In genomic region chr16:91352084-91352562, GRCm38 (mm10) we compare ENCODE assay signal across 8 mouse cellular contexts. TPM values are rescaled to one million over a fixed set of nuclear protein-coding genes. Genes with fewer than 3 reads are reported as not detected.
A peak's percentile ranks its signal among the peaks of the same experiment; 100 is the strongest.
DNase-seq lines count a peak whose midpoint lies in the region; ATAC-seq and TF ChIP-seq lines count a peak whose summit lies in the region.

No protein-coding gene starts in this region.

- peak; percentile 85 for TF ChIP-seq CTCF in cerebellum, adult 2 months (IDR thresholded peaks at IDR 0.05; ENCODE audit: borderline replicate concordance, insufficient read depth, low read depth, low read length)
- peak; percentile 96 for TF ChIP-seq CTCF in midbrain, postnatal 0 days (IDR thresholded peaks at IDR 0.05)

- peaks cover 23% of the 10 kb centered on the region for H3K27me3 ChIP-seq in kidney, embryonic 14.5 days (ENCODE audit: control insufficient read depth, insufficient read depth, low read length)
- no peaks in the 10 kb centered on the region for H3K27me3 ChIP-seq in cerebellum, adult 2 months (ENCODE audit: control insufficient read depth, insufficient read depth, low read length)
- no peaks in the 10 kb centered on the region for H3K27me3 ChIP-seq in limb, embryonic 11.5 days (ENCODE audit: control insufficient read depth, insufficient read depth, low read length)
- peaks cover 12% of the 10 kb centered on the region for H3K27me3 ChIP-seq in midbrain, postnatal 0 days (ENCODE audit: insufficient read depth, low read length)
- H3K27me3 ChIP-seq in splenic B cell, adult 2 months (ENCODE audit: control insufficient read depth, insufficient read depth, low read length, poor library complexity, severe bottlenecking) = no peaks in the 10 kb centered on the region

- H3K4me3 ChIP-seq in kidney, embryonic 14.5 days (ENCODE audit: low read length) = no peak overlapping the region
- no peak overlapping the region for H3K4me3 ChIP-seq in cerebellum, adult 2 months (replicated peaks; ENCODE audit: insufficient read depth, low read depth, low read length)
- H3K4me3 ChIP-seq in limb, embryonic 11.5 days (ENCODE audit: low read depth, low read length) = no peak overlapping the region
- no peak overlapping the region for H3K4me3 ChIP-seq in midbrain, postnatal 0 days (ENCODE audit: low read depth, low read length)

- WGBS in kidney, embryonic 14.5 days = 7% methylated on average over 7 of the region's 7 CpGs
- WGBS in cerebellum, adult 2 months = 1% methylated on average over 7 of the region's 7 CpGs
- 13% methylated on average over 7 of the region's 7 CpGs for WGBS in limb, embryonic 11.5 days
- WGBS in midbrain, postnatal 0 days = 2% methylated on average over 7 of the region's 7 CpGs

- H3K9me3 ChIP-seq in kidney, embryonic 14.5 days (ENCODE audit: control insufficient read depth, low read length) = no peaks in the 10 kb centered on the region
- H3K9me3 ChIP-seq in limb, embryonic 11.5 days (ENCODE audit: control insufficient read depth, low read length) = no peaks in the 10 kb centered on the region
- no peaks in the 10 kb centered on the region for H3K9me3 ChIP-seq in midbrain, postnatal 0 days (ENCODE audit: low read length)

- no peaks in the 10 kb centered on the region for H3K4me1 ChIP-seq in kidney, embryonic 14.5 days (ENCODE audit: control insufficient read depth, insufficient read depth, low read length)
- no peaks in the 10 kb centered on the region for H3K4me1 ChIP-seq in cerebellum, adult 2 months (ENCODE audit: control insufficient read depth, insufficient read depth, low read length)
- no peaks in the 10 kb centered on the region for H3K4me1 ChIP-seq in limb, embryonic 11.5 days (ENCODE audit: control insufficient read depth, insufficient read depth, low read length)
- no peaks in the 10 kb centered on the region for H3K4me1 ChIP-seq in midbrain, postnatal 0 days (ENCODE audit: insufficient read depth, low read length)

- TF ChIP-seq POLR2A in cerebellum, adult 2 months (IDR thresholded peaks at IDR 0.05; ENCODE audit: borderline replicate concordance, insufficient read depth, low read length) = no peak

- no peaks in the 10 kb centered on the region for H3K36me3 ChIP-seq in kidney, embryonic 14.5 days (ENCODE audit: control insufficient read depth, insufficient read depth, low read length)
- H3K36me3 ChIP-seq in limb, embryonic 11.5 days (ENCODE audit: control insufficient read depth, insufficient read depth, low read length) = no peaks in the 10 kb centered on the region
- no peaks in the 10 kb centered on the region for H3K36me3 ChIP-seq in midbrain, postnatal 0 days (ENCODE audit: insufficient read depth, low read length)
- H3K36me3 ChIP-seq in splenic B cell, adult 2 months (ENCODE audit: control insufficient read depth, insufficient read depth, low read length, poor library complexity, severe bottlenecking) = no peaks in the 10 kb centered on the region

- no peak overlapping the region for H3K27ac ChIP-seq in kidney, embryonic 14.5 days (ENCODE audit: low read depth, low read length)
- no peak overlapping the region for H3K27ac ChIP-seq in cerebellum, adult 2 months (ENCODE audit: insufficient read depth, low read length)
- H3K27ac ChIP-seq in limb, embryonic 11.5 days (replicated peaks; ENCODE audit: low read depth, low read length) = no peak overlapping the region
- no peak overlapping the region for H3K27ac ChIP-seq in midbrain, postnatal 0 days (ENCODE audit: low read depth, low read length)

- ATAC-seq in kidney, embryonic 14.5 days (ENCODE audit: low FRiP score, low TSS enrichment) = no peak
- ATAC-seq in frontal cortex, adult (ENCODE audit: low TSS enrichment) = peak; percentile 66
- ATAC-seq in inflammation-experienced regulatory T-cells, adult 6 months = peak; percentile 46
- ATAC-seq in limb, embryonic 11.5 days (ENCODE audit: insufficient number of reproducible peaks, low FRiP score, low TSS enrichment, low read depth) = no peak
- ATAC-seq in midbrain, postnatal 0 days (ENCODE audit: low FRiP score) = peak; percentile 34; the same call in 1 of the 2 replicates

- no peak overlapping the region for H3K4me2 ChIP-seq in kidney, embryonic 14.5 days (replicated peaks; ENCODE audit: low read depth, low read length)
- H3K4me2 ChIP-seq in limb, embryonic 11.5 days (ENCODE audit: low read depth, severe bottlenecking) = no peak overlapping the region
- no peak overlapping the region for H3K4me2 ChIP-seq in midbrain, postnatal 0 days (ENCODE audit: low read depth, low read length, poor library complexity, severe bottlenecking)

- H3K9ac ChIP-seq in kidney, embryonic 14.5 days (ENCODE audit: low read depth, low read length) = no peak overlapping the region
- H3K9ac ChIP-seq in limb, embryonic 11.5 days (ENCODE audit: low read length) = no peak overlapping the region
- H3K9ac ChIP-seq in midbrain, postnatal 0 days (replicated peaks; ENCODE audit: low read length, poor library complexity, severe bottlenecking) = no peak overlapping the region

- DNase-seq in kidney, adult 8-10 months = peak; percentile 47 to 65
- peak; percentile 80 to 82 for DNase-seq in cerebellum, adult 2 months
- peak; percentile 86 for DNase-seq in limb, embryonic 11.5 days (ENCODE audit: low spot score)
- peak; percentile 91 for DNase-seq in midbrain, postnatal 0 days (ENCODE audit: low spot score)
- peak; percentile 83 for DNase-seq in splenic B cell, adult 2 months (ENCODE audit: low read depth, low spot score)

RNA-seq across cellular contexts. Expression of gene Ifnar2, which starts 20.5 kb away (rescaled TPM):
- 43.7 and 47.2 TPM in 2 replicates for polyA plus RNA-seq in kidney, embryonic 14.5 days (2014; fragmentation: Nextera tagmentation; extraction: Ambion mirVana)
- polyA plus RNA-seq in cerebellum, adult 2 months (2012; rRNA removed) = 33.9 and 35.5 TPM in 2 replicates
- 10 to 100 TPM; 44.5 to 50.8 (median 46.5) TPM for polyA plus RNA-seq in inflammation-experienced regulatory T-cells, adult 6 months (2017; shearing (Covaris generic))
- 39.2 and 39.3 TPM in 2 replicates for polyA plus RNA-seq in limb, embryonic 11.5 days (2014; fragmentation: Nextera tagmentation; extraction: Ambion mirVana)
- 32.2 and 33.5 TPM in 2 replicates for total RNA-seq in midbrain, postnatal 0 days (2014; rRNA removed)
- 40.1 and 47.5 TPM in 2 replicates for polyA plus RNA-seq in midbrain, postnatal 0 days (2015; fragmentation: Nextera tagmentation; extraction: Ambion mirVana)

RNA-seq across cellular contexts. Expression of gene Gm21970, which starts 39.4 kb away (rescaled TPM):
- polyA plus RNA-seq in kidney, embryonic 14.5 days (2014; fragmentation: Nextera tagmentation; extraction: Ambion mirVana) = not detected in 2 replicates
- polyA plus RNA-seq in cerebellum, adult 2 months (2012; rRNA removed) = not detected in 2 replicates
- polyA plus RNA-seq in inflammation-experienced regulatory T-cells, adult 6 months (2017; shearing (Covaris generic)) = 1 to 10 TPM in 1 of 3 experiments, not detected in 2; 2.6 TPM
- not detected in 2 replicates for polyA plus RNA-seq in limb, embryonic 11.5 days (2014; fragmentation: Nextera tagmentation; extraction: Ambion mirVana)
- not detected in 2 replicates for total RNA-seq in midbrain, postnatal 0 days (2014; rRNA removed)
- polyA plus RNA-seq in midbrain, postnatal 0 days (2015; fragmentation: Nextera tagmentation; extraction: Ambion mirVana) = not detected in 2 replicates

RNA-seq across cellular contexts. Expression of gene Il10rb, which starts 53.8 kb away (rescaled TPM):
- polyA plus RNA-seq in kidney, embryonic 14.5 days (2014; fragmentation: Nextera tagmentation; extraction: Ambion mirVana) = 17.4 and 21.3 TPM in 2 replicates
- 9.1 and 10.4 TPM in 2 replicates for polyA plus RNA-seq in cerebellum, adult 2 months (2012; rRNA removed)
- 100 to 1,000 TPM in 2 of 3 experiments, 10 to 100 TPM in 1; 95.7 to 124 (median 113) TPM for polyA plus RNA-seq in inflammation-experienced regulatory T-cells, adult 6 months (2017; shearing (Covaris generic))
- 7.5 and 8.3 TPM in 2 replicates for polyA plus RNA-seq in limb, embryonic 11.5 days (2014; fragmentation: Nextera tagmentation; extraction: Ambion mirVana)
- total RNA-seq in midbrain, postnatal 0 days (2014; rRNA removed) = 5.5 and 7.5 TPM in 2 replicates
- 10.5 and 12.8 TPM in 2 replicates for polyA plus RNA-seq in midbrain, postnatal 0 days (2015; fragmentation: Nextera tagmentation; extraction: Ambion mirVana)

Comparison
In these comparisons a context has a peak if more than half of its experiments do, and no peak if none do; other contexts are left out.
1. ATAC-seq: peak in frontal cortex, adult (single experiment), inflammation-experienced regulatory T-cells, adult 6 months (single experiment) and midbrain, postnatal 0 days (single experiment); none in kidney, embryonic 14.5 days (single experiment) and limb, embryonic 11.5 days (single experiment).
2. Peak in every context shown above with its lines, with median percentiles within 50 percentile points of each other: DNase-seq.